Mouse (Mus musculus): ENCODE results near the gene Hoxa11.

DNA sequence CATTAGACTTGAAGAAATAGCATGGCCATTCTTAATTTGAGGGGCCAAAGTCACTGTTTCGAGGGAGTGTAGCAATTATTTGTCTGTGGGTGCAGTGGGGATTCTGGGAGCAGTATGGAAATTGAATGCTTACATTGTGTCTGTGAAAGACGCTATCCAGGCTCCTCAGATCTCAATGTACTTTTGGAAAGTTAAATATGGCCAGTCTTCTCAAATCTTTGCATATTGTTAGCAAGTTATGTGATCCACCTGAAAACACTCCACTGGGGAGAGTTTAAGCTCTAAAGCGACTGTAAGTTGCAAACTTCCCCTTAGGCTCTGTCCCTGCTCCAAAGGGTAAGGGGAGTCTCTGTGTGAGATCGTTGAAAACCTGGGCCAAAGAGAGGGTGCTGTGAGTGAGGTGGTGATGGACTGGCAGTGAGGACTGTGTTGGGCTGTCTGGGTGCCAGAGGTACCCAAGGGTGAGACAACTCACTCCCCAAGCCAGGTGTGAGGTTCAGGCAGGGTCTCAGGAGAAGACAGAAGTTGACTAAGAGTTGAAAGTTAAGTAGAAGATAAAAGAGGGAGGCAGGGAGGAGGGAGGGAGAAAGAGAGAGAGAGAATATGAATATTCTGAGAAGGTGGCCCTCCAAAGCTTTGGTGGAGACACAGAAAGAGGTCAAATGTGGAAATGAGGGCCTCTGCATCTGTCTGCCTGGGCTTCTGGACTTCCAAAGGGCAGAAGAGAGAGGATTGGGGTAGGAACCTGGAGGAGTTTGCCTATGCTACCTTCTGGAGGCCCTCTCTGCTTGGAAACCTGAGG lies 38.5 kb downstream of the Hoxa11 start:
- TF ChIP-seq CTCF (IDR thresholded peaks at IDR 0.05; ENCODE audit: insufficient read depth, low read depth, low read length) (no peak), POLR2A (IDR thresholded peaks at IDR 0.05; ENCODE audit: insufficient read depth, low read depth, low read length) (no peak)

All from olfactory bulb, adult 2 months (tissue).